Mouse (Mus musculus): ENCODE data around the gene Ms4a18. TPM values are rescaled to one million over a fixed set of nuclear protein-coding genes. Genes with fewer than 3 reads are reported as not detected.

Gene Ms4a18
- polyA plus RNA-seq, 1 experiment: not detected

DNA sequence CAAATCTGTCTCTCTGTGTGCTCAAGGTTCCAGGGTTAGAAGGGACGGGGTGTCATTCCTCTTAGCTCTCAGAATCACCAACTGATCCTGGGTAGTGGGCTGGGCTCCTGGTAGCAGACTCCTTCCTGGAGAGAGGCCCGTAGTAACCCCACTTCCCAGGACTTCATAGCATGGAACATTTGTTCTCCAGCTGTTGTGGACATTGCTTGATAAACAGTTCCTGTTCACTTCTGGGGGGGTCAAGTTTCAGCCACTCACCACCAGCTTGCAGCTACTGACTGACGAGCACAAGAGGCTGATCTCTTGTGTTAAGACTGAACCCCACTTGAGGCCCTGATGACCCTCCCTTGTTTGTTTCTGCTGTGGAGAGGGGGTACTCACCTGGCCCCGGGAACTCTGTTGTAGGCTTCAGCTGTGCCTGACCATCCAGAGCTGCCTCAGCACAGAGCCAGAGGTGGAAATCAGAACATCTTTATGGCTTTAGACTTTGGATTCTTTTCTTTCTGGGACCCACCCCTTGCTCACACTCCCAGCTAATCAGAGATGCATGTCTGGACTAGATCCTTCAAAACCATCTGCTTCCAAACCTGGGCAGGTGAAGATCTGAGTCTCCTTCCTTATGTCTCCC lies 43.5 kb downstream of the Ms4a18 start, which contains the start of gene Ms4a10:
Gene Ms4a10, minus strand, starts transcription at position 433 of the 628 bp plus-strand sequence.
- Histone ChIP-seq H3K4me3 (replicated peaks) (no peak within 1 kb of the TSS), H3K9me3 (ENCODE audit: control insufficient read depth, low read length) (no peaks in the 10 kb centered on the region), H3K27me3 (ENCODE audit: control insufficient read depth) (no peaks in the 10 kb centered on the region), H3K4me1 (ENCODE audit: control insufficient read depth) (no peaks in the 10 kb centered on the region), H3K36me3 (ENCODE audit: control insufficient read depth) (no peaks in the 10 kb centered on the region)
- TF ChIP-seq GATA1 (IDR thresholded peaks at IDR 0.05; ENCODE audit: low read length) (no peak), TAL1 (IDR thresholded peaks at IDR 0.05; ENCODE audit: low read length) (no peak)

DNA sequence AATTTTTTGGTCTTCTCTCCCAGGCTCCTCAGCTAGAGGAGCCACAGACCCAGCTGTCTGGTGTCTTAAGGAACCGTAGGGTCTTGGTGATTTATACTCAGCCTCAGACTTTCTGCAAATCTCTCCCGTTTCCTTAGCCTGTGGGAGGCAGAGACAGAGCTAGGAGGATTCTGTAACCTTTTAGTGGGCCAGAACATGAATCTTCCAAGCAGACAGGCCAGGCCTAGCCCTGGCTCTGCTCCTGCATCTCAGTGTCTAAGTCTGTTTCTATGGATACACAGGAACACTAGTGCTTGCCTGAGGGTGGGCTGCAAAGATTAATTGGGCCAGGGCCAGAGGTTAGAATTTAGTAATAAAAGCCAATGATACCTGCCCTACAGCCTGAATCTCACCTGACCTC lies 44.6 kb downstream of the Ms4a18 start:
- H3K4me3 ChIP-seq (replicated peaks): no peak overlapping the region
- no peaks in the 10 kb centered on the region for H3K9me3 ChIP-seq (ENCODE audit: control insufficient read depth, low read length)
- H3K4me1 ChIP-seq (ENCODE audit: control insufficient read depth): no peaks in the 10 kb centered on the region
- H3K36me3 ChIP-seq (ENCODE audit: control insufficient read depth): no peaks in the 10 kb centered on the region
- H3K27me3 ChIP-seq (ENCODE audit: control insufficient read depth): no peaks in the 10 kb centered on the region
- TF ChIP-seq TAL1 (IDR thresholded peaks at IDR 0.05; ENCODE audit: low read length): no peak
- no peak for TF ChIP-seq GATA1 (IDR thresholded peaks at IDR 0.05; ENCODE audit: low read length)

- no peaks in the 10 kb centered on the region for H3K4me1 ChIP-seq (ENCODE audit: control insufficient read depth)
- no peak for TF ChIP-seq TAL1 (IDR thresholded peaks at IDR 0.05; ENCODE audit: low read length)
- TF ChIP-seq GATA1 (IDR thresholded peaks at IDR 0.05; ENCODE audit: low read length): no peak
These were observed 45.2 kb downstream of the Ms4a18 start for GRCm38 (mm10) chr19:10972660-10973059.

DNA sequence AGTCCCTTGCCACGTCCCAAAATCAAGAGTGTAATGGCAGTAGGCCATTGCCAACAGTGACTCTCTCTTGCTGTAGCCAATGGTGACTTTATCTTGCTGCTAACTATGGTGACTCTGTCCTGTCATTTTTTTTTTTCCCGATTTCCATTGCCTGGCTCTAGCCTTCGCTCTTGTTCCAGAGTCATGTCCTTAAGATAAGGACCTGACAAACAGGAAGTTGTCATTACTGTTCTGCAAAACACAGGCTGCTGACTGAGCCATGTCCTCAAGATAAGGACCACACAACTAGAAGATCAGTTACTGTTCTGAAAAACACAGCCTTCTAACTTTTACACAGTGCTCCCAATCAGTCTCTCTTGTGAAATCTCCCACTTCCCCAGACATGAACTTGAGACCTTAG lies 47.4 kb downstream of the Ms4a18 start:
- TF ChIP-seq TAL1 (IDR thresholded peaks at IDR 0.05; ENCODE audit: low read length) (no peak), GATA1 (IDR thresholded peaks at IDR 0.05; ENCODE audit: low read length) (no peak)
- H3K36me3 ChIP-seq (ENCODE audit: control insufficient read depth): no peaks in the 10 kb centered on the region
- H3K4me1 ChIP-seq (ENCODE audit: control insufficient read depth): no peaks in the 10 kb centered on the region
- H3K9me3 ChIP-seq (ENCODE audit: control insufficient read depth, low read length): no peaks in the 10 kb centered on the region
- no peaks in the 10 kb centered on the region for H3K27me3 ChIP-seq (ENCODE audit: control insufficient read depth)
- H3K4me3 ChIP-seq (replicated peaks): no peak overlapping the region

More at GRCm38 (mm10) chr19:10972660-10973059, 45.2 kb downstream of the Ms4a18 start:
- Histone ChIP-seq H3K4me3 (replicated peaks) (no peak overlapping the region), H3K27me3 (ENCODE audit: control insufficient read depth) (no peaks in the 10 kb centered on the region), H3K36me3 (ENCODE audit: control insufficient read depth) (no peaks in the 10 kb centered on the region), H3K9me3 (ENCODE audit: control insufficient read depth, low read length) (no peaks in the 10 kb centered on the region)

DNA sequence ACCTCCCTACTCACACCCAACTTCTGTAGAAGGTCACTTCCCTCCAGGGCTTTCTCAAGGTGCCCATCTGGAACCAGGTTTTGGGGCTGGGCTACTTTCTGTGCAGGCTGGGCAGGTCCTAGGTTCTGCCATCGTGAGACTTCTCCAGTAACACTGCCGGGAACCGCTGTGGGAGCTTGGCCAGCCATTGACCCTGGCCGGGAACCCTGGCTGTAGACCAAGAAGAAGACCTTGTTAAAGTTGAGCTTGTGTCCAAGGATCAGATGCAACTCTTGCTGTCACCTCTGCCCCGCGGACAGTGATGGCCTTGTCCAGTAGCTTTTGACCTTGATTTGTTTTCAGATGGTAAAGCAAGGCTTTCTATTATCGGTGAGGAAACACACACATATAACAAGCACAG lies 49.3 kb downstream of the Ms4a18 start:
- Histone ChIP-seq H3K4me3 (replicated peaks) (no peak overlapping the region), H3K27me3 (ENCODE audit: control insufficient read depth) (no peaks in the 10 kb centered on the region), H3K9me3 (ENCODE audit: control insufficient read depth, low read length) (no peaks in the 10 kb centered on the region), H3K4me1 (ENCODE audit: control insufficient read depth) (no peaks in the 10 kb centered on the region), H3K36me3 (ENCODE audit: control insufficient read depth) (no peaks in the 10 kb centered on the region)
- no peak for TF ChIP-seq TAL1 (IDR thresholded peaks at IDR 0.05; ENCODE audit: low read length)

GRCm38 (mm10) chr19:10965721-10966120 lies 52.1 kb downstream of the Ms4a18 start:
- H3K9me3 ChIP-seq (ENCODE audit: control insufficient read depth, low read length): no peaks in the 10 kb centered on the region

GRCm38 (mm10) chr19:10959978-10960346 lies 57.9 kb downstream of the Ms4a18 start:
- peaks cover 15% of the 10 kb centered on the region for H3K27me3 ChIP-seq (ENCODE audit: control insufficient read depth)
- H3K9me3 ChIP-seq (ENCODE audit: control insufficient read depth, low read length): no peaks in the 10 kb centered on the region
- H3K4me1 ChIP-seq (ENCODE audit: control insufficient read depth): no peaks in the 10 kb centered on the region; the same call in 1 of the 2 replicates
- no peaks in the 10 kb centered on the region for H3K36me3 ChIP-seq (ENCODE audit: control insufficient read depth)
- no peak overlapping the region for H3K4me3 ChIP-seq (replicated peaks)
- no peak for TF ChIP-seq GATA1 (IDR thresholded peaks at IDR 0.05; ENCODE audit: low read length)
- TF ChIP-seq TAL1 (IDR thresholded peaks at IDR 0.05; ENCODE audit: low read length): no peak

More at GRCm38 (mm10) chr19:10965721-10966120, 52.1 kb downstream of the Ms4a18 start:
- no peaks in the 10 kb centered on the region for H3K36me3 ChIP-seq (ENCODE audit: control insufficient read depth)
- no peaks in the 10 kb centered on the region for H3K27me3 ChIP-seq (ENCODE audit: control insufficient read depth)
- H3K4me1 ChIP-seq (ENCODE audit: control insufficient read depth): no peaks in the 10 kb centered on the region
- H3K4me3 ChIP-seq (replicated peaks): no peak overlapping the region
- TF ChIP-seq TAL1 (IDR thresholded peaks at IDR 0.05; ENCODE audit: low read length): no peak
- no peak for TF ChIP-seq GATA1 (IDR thresholded peaks at IDR 0.05; ENCODE audit: low read length)

DNA sequence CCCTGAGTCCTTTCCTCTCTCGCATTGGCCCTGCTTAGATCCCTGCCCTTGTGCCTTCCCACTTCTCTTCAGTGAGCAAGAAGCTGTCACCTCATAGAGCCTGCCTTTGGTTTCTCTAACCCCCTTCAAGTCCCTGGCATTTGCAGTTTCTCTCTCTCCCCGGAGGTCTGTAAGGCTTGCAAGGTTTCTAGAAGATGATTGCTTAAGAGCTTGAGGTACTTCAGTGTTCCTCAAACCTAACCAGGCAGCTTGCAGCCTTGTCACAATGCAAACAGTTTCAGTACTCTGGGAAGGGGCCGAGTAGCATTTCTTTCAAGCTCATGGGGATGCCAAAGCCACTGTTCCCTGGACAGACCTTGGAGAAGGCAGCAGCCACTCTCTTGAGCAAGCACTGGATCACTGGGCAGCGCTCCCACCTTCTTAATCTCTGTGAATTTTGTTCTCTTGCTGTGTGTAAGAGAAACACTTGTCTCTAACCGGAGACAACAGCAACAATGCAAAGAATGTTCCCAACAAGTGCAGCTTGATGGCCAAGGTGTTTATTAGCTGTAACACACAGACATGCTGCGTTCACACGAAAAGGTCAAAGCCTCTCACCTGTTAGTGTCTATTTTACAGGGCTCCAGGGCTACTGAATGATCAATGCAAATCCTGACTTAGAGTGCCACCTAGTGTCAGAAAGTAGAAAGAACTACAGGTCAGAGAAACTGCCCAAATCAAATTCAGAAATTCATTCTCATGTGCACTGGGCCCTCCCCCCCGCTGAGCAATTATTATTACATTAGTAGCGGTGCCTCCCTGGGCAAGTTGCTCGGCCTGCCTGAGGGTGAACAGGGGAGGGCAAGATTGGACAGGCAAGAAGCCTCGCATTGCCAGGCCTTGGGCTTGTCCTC lies 58.5 kb downstream of the Ms4a18 start:
- no peaks in the 10 kb centered on the region for H3K9me3 ChIP-seq (ENCODE audit: control insufficient read depth, low read length)
- H3K36me3 ChIP-seq (ENCODE audit: control insufficient read depth): no peaks in the 10 kb centered on the region
- no peak for TF ChIP-seq TAL1 (IDR thresholded peaks at IDR 0.05; ENCODE audit: low read length)
- no peak for TF ChIP-seq GATA1 (IDR thresholded peaks at IDR 0.05; ENCODE audit: low read length)
- no peaks in the 10 kb centered on the region; the same call in 1 of the 2 replicates for H3K4me1 ChIP-seq (ENCODE audit: control insufficient read depth)
- H3K27me3 ChIP-seq (ENCODE audit: control insufficient read depth): peaks cover 15% of the 10 kb centered on the region
- no peak overlapping the region for H3K4me3 ChIP-seq (replicated peaks)

All from erythroblast, embryonic 14.5 days (primary cell).